Mouse (Mus musculus) cerebellum, adult 2 months (tissue): Measurements from ENCODE around the gene Iars2. TPM values are rescaled to one million over a fixed set of nuclear protein-coding genes. Genes with fewer than 3 reads are reported as not detected.

Experiments
- DNase-seq, 2 experiments: peaks; one replicate each; pipeline ENCODE4 v3.0.0; 2021
- H3K27ac ChIP-seq: fragments of 200-500 bp; 2 replicates; pipeline ENCODE4 v1.5.1; 2012; ENCODE audit warnings: low read length, control low read depth, inconsistent platforms; ENCODE audit not compliant: insufficient read depth
- H3K27me3 ChIP-seq: fragments of 200-500 bp; 2 replicates; pipeline ENCODE4 v1.6.1; 2012; ENCODE audit warnings: inconsistent platforms, mild to moderate bottlenecking, low read length, moderate library complexity; ENCODE audit not compliant: control insufficient read depth, insufficient read depth
- H3K4me1 ChIP-seq: fragments of 200-500 bp; 2 replicates; pipeline ENCODE4 v1.6.1; 2011; ENCODE audit warnings: low read length; ENCODE audit not compliant: control insufficient read depth, insufficient read depth
- H3K4me3 ChIP-seq: fragments of 200-500 bp; replicated peaks from 2 replicates; pipeline ENCODE3; 2011; ENCODE audit warnings: mild to moderate bottlenecking, low read depth, low read length, control low read depth; ENCODE audit not compliant: insufficient read depth
- CTCF ChIP-seq: fragments of 200-500 bp; IDR thresholded peaks from 2 replicates; pipeline ENCODE4 v1.5.1; 2011; ENCODE audit warnings: low read depth, mild to moderate bottlenecking, control low read depth, low read length, moderate library complexity, borderline replicate concordance; ENCODE audit not compliant: insufficient read depth
- POLR2A ChIP-seq: fragments of 200-500 bp; IDR thresholded peaks from 2 replicates; pipeline ENCODE4 v1.6.1; 2011; ENCODE audit warnings: low read length, control low read depth, borderline replicate concordance; ENCODE audit not compliant: insufficient read depth
- WGBS: fragments of 180-500 bp; shearing (Covaris S2); methylation state at CpG from one replicate; pipeline ENCODE4 v1.1.7; 2018; 5-methylcytosine and 5-hydroxymethylcytosine counted together
- polyA plus RNA-seq: library from polyadenylated mRNA; depleted of rRNA; stranded (reverse); fragments of >200 nt; gene quantifications from 2 replicates; pipeline ENCODE4 v1.2.3, GENCODE M21; 2012; rRNA removed

The Iars2 gene
- polyA plus RNA-seq, 1 experiment, result 27.2 TPM

DNA sequence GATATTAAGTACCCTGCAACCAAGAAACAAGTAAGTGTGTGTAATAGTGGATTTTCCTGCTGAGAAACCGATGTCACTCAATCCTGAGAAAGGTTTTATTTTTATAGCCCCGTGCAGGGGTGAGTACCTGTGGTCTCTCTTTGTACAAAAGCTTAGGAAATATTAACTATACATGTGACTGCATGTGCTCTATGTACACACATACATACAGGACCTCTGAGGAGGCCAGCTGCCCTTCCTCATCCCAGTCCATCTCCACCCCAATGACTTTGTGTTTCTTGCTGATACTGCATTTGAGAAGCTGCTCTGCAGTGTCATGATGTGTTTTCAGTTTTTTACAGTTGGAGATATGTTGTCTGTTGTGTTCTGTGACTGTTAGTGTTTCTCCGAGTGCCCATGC, 76.8 kb downstream of the Iars2 start:
- H3K4me3 ChIP-seq, result no peak overlapping the region
- WGBS, result 89% methylated on average over 3 of the region's 3 CpGs
- no peak for TF ChIP-seq POLR2A
- no peak for TF ChIP-seq CTCF
- no peak for DNase-seq
- H3K27me3 ChIP-seq, result no peaks in the 10 kb centered on the region
- no peaks in the 10 kb centered on the region for H3K4me1 ChIP-seq
- no peak overlapping the region for H3K27ac ChIP-seq

DNA sequence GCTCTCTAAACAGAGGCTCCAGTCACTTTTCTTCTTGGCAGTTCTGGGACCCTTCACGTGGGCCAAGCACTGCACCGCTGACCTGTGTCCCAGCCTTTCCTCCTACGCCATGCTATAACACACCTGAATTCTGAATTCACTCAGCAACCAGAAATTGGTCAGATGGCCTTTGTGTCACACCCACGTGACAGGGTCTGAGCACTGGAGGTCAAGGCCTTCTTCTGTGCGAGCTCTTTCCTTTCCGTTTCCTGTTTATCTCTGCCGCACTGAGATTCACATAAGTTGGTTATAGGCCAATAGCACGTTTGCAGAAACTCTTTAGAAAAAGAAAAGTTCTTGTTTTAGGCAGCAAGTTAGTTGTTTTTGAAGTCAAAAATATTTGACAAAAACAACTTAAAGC, 80.5 kb downstream of the Iars2 start:
- Histone ChIP-seq H3K27ac (no peak overlapping the region), H3K4me3 (no peak overlapping the region), H3K4me1 (no peaks in the 10 kb centered on the region), H3K27me3 (no peaks in the 10 kb centered on the region)
- DNase-seq, result no peak
- 92% methylated on average over 8 of the region's 8 CpGs for WGBS
- TF ChIP-seq POLR2A, result no peak
- no peak for TF ChIP-seq CTCF

DNA sequence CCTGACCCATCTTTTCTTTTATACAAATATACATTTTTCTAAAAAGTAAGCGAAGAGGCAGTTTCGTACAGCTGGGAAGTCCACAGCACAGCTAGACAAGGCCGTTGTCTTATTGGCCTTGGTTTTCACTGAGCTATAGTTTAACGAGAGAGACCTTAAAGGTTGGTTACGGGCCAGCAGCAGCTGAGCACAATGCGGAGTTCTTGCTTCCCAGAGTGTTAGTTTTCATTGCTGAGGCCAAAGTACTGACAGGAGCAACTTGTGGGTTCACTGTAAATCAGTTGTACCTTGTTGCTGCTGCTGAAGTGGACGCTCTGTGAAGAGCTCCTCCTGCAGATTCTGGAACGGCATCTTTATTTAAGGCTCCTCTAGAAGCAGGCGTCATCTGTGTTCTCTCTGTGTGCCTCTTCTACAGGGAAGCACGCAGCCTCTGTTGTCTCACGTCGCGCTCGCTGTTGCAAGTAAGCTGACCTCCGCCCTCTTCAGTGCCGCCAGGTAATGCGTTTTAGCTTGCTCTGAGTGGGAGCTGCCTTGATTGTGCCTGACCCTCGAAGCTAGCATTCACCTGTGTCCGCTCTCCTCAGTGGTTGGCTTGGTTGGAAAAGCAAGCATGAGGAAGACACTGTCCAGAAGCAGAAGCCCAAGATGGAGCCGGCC, 81.6 kb downstream of the Iars2 start:
- 91% methylated on average over 20 of the region's 20 CpGs for WGBS
- no peaks in the 10 kb centered on the region for H3K4me1 ChIP-seq
- H3K27me3 ChIP-seq, result no peaks in the 10 kb centered on the region
- H3K4me3 ChIP-seq, result no peak overlapping the region
- no peak overlapping the region for H3K27ac ChIP-seq
- no peak for TF ChIP-seq CTCF
- TF ChIP-seq POLR2A, result no peak
- DNase-seq, result no peak

DNA sequence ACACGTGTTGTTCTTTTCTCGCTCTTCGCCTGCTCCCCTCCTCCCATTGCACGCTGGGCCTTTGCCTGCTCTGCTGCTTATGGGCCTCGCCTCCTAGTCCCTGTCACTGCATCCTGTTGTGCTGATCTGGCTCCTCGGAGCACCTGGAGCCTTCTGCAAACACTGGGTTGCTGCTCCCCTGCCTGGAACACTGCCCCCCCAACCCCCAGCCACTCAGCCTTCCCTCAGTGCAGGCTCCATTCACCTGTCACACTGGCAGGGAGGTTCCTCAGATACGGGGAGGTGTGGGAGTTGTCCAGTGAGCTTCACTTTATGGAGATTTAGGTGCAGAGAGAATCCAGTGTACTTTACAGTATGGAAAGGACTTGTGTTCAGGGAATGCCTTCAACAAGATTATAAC, 83.7 kb downstream of the Iars2 start:
- Histone ChIP-seq H3K27ac (no peak overlapping the region), H3K4me1 (no peaks in the 10 kb centered on the region), H3K4me3 (no peak overlapping the region), H3K27me3 (no peaks in the 10 kb centered on the region)
- WGBS, result 82% methylated on average over 7 of the region's 7 CpGs
- TF ChIP-seq POLR2A (no peak), CTCF (no peak)
- no peak for DNase-seq

DNA sequence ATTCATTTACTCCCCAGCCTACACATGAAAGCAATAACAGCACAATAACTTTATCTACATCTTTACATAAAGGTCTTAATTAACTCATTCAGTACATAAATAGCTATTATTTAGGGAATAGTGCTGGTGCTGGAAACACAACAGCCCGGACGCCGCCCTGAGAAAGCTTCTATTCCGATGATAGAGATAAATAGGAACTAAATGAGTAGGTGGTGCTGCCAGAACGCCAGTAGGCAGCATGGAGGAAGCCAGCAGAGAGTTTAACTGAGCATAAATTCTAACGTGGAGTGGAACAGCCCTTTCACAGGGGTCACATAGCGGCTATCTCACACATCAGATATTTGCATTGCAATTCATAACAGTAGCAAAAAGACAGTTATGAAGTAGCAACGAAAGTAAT, 86.2 kb downstream of the Iars2 start:
- DNase-seq, result no peak
- H3K27me3 ChIP-seq, result no peaks in the 10 kb centered on the region
- H3K4me3 ChIP-seq, result no peak overlapping the region
- 74% methylated on average over 8 of the region's 8 CpGs for WGBS
- no peaks in the 10 kb centered on the region for H3K4me1 ChIP-seq
- TF ChIP-seq CTCF (no peak), POLR2A (no peak)
- H3K27ac ChIP-seq, result no peak overlapping the region

DNA sequence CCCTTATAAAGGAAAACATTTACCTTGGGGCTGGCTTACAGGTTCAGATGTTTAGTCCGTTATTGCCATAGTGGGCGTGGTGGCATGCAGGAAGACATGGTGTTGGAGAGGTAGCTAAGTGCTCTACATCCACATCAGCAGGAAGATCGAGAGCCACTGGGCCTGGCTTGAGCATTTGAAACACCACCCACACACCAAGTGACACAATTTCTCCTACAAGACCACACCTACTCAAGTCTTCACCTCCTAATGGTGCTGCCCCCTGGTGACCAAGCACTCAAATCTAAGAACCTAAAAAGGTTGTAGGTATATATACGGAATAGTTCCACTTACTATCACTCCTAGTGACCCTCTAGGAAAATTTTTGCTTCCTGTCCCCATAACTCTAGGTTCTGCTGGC, 92.7 kb downstream of the Iars2 start:
- WGBS, result 82% methylated on average over 4 of the region's 4 CpGs
- Histone ChIP-seq H3K4me3 (no peak overlapping the region), H3K27ac (no peak overlapping the region), H3K27me3 (no peaks in the 10 kb centered on the region), H3K4me1 (no peaks in the 10 kb centered on the region)
- TF ChIP-seq POLR2A, result no peak
- TF ChIP-seq CTCF, result no peak; the same call in 1 of the 2 replicates
- DNase-seq, result no peak

DNA sequence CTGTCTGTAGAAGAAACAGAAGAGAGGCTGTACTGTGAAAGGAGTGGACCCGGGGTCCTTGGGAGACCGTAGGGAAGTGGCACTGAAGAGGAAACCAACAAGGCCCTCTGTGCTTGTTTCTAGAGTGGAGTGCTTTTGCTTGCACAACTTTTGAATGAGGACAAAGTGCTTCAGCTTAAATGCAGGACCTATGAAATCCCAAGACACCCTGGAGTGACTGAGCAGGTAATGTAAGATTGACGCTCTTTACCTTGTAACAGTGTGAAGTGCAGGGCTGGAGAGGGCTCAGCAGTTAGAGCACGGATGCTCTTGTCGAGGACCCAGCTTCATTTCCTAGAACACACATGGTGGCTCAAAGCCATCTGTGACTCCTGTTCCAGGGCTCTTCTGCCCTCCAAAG, 93.4 kb downstream of the Iars2 start:
- WGBS, result 88% methylated on average over 5 of the region's 5 CpGs
- no peak for DNase-seq
- no peak overlapping the region for H3K27ac ChIP-seq

More for the DNA sequence above, 93.4 kb downstream of the Iars2 start:
- H3K27me3 ChIP-seq, result no peaks in the 10 kb centered on the region
- TF ChIP-seq POLR2A (no peak), CTCF (no peak)
- no peak overlapping the region for H3K4me3 ChIP-seq
- H3K4me1 ChIP-seq, result no peaks in the 10 kb centered on the region

Other genes with a start within 250 kb of the Iars2 start
- gene Rab3gap2, start 125.3 kb downstream of the Iars2 start, polyA plus RNA-seq, result 44.9 and 46.3 TPM in 2 replicates
- 114 and 115 TPM in 2 replicates for gene Bpnt1, start 2.8 kb upstream of the Iars2 start, polyA plus RNA-seq
- 40.4 and 42.0 TPM in 2 replicates for gene Eprs, start 33.6 kb upstream of the Iars2 start, polyA plus RNA-seq
- 5.4 and 6.0 TPM in 2 replicates for gene Slc30a10, start 125.5 kb upstream of the Iars2 start, polyA plus RNA-seq